Mouse (Mus musculus) layer of hippocampus, adult 2 months (tissue): ENCODE measurements at regions not wholly inside any gene's neighbourhood (a gene's known extent, or its start where the extent isn't known, plus 50 kb on each side); places are given as distances from the start of the nearest gene placed in this dataset.
"Not testable (repeated sequence)": the region's sequence is repeated elsewhere in the genome, so short reads cannot be mapped to it uniquely, and the experiment has no call there.

Experiments used
- DNase-seq, 2 experiments: peaks; one replicate each; pipeline ENCODE4 v3.0.0; 2022; ENCODE audit warnings: low spot score in 2 of 2
- H3K27ac ChIP-seq: fragments of 200-600 bp; 2 replicates; pipeline ENCODE4 v1.8.1; 2022
- H3K4me3 ChIP-seq: fragments of 200-600 bp; 2 replicates; pipeline ENCODE4 v1.8.1; 2022; ENCODE audit warnings: mild to moderate bottlenecking
- CTCF ChIP-seq: fragments of 200-600 bp; conservative IDR thresholded peaks from 2 replicates; pipeline ENCODE4 v1.8.1; 2022; ENCODE audit warnings: antibody characterized with exemption, mild to moderate bottlenecking, moderate library complexity

DNA sequence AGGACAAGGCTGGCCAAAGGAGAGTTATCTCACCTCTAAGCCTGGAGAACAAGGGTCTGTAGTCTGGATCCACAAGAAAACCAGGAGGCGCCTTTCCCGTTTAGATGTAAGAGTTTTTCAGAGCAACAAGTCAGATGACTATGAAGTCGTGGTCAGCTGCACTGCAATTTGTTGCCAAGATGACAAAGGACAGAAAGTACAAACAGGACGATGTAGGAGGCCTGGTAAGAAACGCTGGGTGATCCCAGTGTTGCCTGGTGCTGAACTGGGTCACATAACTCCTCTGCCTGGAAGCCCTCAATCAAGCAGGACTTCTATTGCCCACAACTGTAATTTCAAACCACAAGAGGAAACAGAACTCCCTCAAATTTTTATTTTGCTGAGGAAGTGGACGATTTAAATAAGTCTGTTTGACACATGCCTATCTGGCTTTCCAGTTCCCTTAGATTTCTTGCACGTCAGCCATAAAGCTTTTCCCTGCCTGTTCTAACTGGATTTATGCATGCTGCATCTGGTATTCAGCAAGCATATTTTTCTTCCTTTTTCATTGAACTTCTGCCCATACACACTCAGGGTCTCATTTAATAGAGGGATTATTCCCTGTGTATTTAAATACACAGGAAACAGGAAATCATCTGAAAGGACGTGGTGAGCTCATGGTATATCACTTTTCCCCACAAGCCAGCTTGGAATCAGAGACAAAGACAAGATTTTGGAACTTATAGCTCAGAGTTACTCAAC is 113.5 kb upstream of the Ahi1 start:
- Histone ChIP-seq H3K4me3 (no peak overlapping the region), H3K27ac (no peak overlapping the region)
- DNase-seq: no peak
- TF ChIP-seq CTCF: no peak

DNA sequence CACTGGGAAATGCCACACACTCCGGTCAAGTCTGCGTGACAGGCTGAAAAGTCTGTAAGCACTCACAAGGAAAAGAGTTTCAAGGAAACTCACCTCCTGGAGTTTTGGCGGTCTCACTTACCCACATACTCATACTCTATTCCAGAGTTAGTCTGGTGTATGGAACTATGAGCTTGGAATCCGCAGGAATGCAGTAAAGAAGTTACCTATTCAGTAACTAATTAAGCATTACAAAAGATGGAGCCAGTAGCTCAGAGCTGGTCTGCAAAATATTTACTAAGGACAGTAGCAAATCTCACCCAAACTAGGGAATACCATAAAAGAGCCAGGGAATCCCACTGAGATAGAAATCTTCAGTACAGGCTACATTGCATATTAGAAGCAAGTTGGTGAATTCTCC is 111.9 kb upstream of the Pde7b start:
- not testable (repeated sequence) for H3K27ac ChIP-seq, H3K4me3 ChIP-seq, DNase-seq

DNA sequence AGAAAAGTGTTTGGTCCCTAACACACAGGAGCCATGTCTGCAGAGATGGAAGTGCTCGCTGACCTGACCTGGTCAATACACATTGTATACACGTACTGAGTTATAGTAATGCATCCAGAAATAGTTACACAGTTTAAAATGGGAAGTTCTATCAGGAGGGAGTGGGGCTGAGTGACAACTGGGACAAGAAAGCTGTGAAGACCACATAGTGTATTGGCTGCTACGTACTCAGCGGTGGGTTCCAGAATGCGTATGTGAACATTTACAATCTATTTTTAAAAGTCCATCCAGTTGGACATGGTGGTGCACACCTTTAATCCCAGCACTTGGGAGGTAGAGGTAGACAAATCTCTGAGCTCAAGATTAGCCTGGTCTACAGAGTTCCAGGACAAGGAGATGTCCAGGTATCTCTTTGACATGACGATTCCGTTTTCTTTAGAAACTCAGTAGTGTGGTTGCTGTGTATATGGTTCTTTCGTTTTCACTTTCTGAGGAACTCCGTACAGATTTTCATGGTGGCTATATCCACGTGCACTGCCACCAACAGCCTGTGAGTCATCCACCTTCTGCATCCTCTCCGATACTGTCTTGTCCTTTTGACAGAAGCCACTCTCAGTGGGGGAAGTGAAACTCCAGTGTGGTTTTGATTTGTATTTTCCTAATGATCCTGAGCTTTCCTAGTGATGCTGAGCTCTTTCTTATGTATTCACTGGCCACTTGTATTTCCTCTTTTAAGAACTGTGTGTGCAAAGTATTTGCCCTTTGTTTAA is 110.1 kb upstream of the Pde7b start:
- Histone ChIP-seq H3K27ac (no peak overlapping the region), H3K4me3 (no peak overlapping the region)
- no peak for TF ChIP-seq CTCF
- no peak for DNase-seq

DNA sequence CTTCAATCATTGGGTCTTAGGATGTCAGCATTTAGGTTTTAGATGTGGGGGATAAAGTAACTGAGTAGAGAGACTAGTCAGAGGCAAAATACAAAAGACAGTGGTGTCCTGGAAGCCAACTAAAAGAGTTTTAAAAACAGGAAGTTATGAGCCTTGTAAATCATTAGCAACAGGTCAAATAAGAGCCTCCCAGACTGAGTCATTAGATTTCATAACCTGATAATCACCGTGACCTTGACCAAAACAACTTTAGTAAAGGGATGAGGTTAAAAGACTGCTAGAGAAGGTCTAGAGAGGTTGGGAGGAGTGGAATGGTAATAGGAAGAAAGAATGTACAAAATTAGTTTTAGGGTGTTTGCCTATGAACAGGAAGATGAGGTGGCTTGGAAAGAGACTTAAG is 103.4 kb upstream of the Pde7b start:
- no peak overlapping the region for H3K4me3 ChIP-seq
- no peak for DNase-seq
- no peak for TF ChIP-seq CTCF
- H3K27ac ChIP-seq: no peak overlapping the region

DNA sequence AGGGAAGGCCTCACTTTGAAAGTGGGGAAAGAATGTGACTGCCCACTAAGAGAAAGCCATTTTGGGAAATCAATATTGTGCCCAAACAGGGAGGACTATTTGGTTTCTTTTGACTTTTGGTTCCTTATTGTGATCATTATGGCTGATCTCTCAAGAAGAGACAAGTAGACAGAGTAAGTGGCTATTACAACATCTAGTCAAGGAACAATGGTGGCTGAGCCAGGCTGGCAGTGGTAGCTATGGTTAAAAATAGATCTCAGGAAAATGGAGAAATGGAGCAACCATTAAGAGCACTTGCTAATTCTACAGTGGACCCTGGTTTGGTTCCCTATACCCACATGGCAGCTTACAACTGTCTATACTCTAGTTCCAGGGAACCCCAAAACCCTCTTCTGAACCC is 102.6 kb upstream of the Pde7b start:
- DNase-seq: no peak
- H3K27ac ChIP-seq: no peak overlapping the region
- TF ChIP-seq CTCF: no peak
- no peak overlapping the region for H3K4me3 ChIP-seq

DNA sequence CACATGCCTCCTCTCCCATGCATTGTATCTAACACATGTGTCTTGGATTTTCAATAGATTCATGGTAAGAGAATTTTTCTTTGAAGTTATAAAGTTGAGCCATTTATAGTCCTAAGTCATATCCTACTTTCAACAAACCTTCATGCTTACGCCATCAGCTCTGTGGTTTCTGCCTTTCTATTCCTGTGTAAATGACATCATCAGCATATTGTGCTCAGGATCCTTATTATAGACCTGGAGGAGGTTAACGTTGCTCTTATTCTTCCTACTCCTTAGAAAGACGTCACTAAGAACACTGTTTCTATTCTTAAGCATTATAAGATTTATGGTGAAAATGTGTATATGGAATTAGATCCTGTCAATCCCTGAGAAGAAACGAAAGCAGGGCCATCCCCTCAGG is 93.7 kb upstream of the Pde7b start:
- no peak for TF ChIP-seq CTCF
- no peak overlapping the region for H3K27ac ChIP-seq
- DNase-seq: no peak
- no peak overlapping the region for H3K4me3 ChIP-seq

DNA sequence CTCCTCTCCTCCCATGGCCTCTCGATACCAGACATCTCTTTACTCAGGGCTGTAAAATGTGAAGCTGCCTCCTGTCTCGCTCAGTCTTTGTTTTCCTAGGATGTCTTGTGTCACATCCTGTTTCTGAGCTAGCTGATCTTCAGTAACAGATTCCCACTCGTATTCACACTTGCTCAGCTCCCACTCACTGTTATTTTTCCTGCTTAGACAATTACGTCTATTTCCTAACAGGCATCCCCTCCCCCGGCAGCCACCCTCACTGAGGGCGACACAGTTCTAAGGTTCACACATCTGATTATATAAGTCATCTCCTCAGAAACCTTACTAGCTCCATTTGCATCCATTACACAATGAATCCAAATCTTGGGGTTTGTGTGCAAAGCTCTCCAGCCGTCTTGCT is 74.9 kb upstream of the Pde7b start:
- no peak overlapping the region for H3K4me3 ChIP-seq
- H3K27ac ChIP-seq: no peak overlapping the region
- TF ChIP-seq CTCF: no peak
- peak in 1 of 2 experiments; percentile 8 for DNase-seq

DNA sequence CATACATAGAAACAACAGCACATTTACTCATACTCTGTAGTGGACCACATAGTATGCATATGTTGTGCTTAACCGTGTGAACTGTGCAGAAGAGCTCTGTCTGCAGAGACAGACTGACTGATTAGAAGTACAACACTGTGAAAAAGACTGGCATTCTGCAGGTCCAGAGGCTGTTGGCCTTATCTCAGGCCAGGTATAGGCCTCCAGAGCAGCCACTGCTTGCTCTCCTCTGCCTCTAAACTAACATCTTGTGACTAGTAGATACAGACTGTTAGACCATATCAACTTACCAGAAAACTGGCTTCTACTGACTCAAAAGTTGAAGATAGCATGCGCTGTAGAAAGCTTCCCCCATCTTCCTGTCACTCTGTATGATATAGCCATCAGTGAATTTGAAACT is 73.5 kb upstream of the Pde7b start:
- TF ChIP-seq CTCF: no peak
- Histone ChIP-seq H3K4me3 (no peak overlapping the region), H3K27ac (no peak overlapping the region)
- no peak for DNase-seq

DNA sequence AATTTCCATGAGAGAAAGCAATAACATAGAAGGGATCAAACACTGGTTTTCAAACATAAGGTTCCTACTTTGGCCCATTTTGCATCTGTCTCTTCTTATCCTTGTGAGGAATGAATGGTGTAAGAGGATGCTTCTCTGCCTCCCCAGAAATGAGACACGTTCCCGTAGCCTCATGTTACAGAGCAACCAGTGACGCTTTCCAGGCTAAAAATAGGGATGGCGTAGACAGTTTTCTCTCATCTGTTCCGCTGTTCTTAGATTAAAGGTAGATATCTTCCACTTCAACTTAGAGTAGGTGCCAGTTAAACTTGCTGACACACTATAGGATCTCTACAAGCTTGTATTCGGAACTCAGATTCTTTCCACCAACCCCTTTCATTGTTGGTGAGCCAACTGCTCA is 69.1 kb upstream of the Pde7b start:
- no peak overlapping the region for H3K4me3 ChIP-seq
- TF ChIP-seq CTCF: no peak
- H3K27ac ChIP-seq: no peak overlapping the region
- no peak for DNase-seq

DNA sequence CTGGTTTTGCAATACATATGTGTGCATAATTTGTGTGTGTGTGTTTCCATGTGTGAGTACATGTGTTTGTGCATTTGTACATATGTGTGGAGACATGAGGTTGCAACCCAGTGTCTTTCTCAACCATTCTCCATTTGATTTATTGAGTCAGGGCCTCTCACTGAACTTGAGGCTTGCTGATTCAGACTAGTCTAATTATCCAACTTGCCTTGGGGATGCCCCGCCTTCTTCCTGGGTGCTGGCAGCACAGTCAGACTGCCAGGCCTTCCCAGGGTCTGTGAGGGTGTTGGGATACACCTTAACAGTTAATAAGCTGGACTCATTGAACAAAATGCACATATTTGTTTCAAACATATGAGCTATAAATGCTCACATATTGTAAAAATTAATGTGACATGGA is 56.1 kb upstream of the Pde7b start:
- no peak for DNase-seq
- Histone ChIP-seq H3K27ac (no peak overlapping the region), H3K4me3 (no peak overlapping the region)
- no peak for TF ChIP-seq CTCF

DNA sequence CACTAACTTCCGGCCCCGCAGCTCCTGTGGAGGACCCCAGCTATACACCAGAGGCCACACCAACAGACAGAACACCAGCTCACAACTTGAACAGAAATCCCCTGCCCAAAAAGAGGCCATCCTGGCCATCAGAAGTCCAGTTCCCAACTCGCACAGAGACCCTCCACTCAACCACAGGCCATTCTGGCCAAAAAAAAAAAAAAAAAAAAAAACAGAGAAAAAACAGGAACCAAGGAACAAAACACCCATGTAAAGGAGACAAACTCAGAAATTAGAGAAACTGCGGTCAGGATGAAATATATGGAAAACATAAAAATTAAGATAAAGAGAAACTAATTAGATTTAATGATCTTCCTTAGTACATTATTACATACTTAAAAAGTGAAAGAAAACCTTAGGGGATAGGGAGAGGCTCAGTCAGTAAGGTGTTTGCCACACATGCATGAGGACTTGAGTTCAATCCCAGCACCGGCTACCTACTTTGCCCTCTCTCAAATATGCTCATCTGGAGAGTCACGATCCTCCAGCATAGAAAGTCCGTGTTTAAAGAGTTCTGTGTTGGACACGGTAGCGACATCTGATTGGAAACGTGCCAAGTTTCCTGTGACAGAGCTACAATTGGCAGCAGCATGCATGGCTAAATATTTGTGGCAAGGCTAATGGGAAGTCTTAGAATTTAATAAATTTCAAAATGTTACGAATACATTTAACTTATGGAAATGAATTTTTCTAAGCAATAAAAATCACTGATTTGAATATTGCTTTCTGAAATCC is 51.9 kb upstream of the Pde7b start:
- no peak overlapping the region for H3K27ac ChIP-seq
- no peak for TF ChIP-seq CTCF
- no peak for DNase-seq
- H3K4me3 ChIP-seq: no peak overlapping the region

DNA sequence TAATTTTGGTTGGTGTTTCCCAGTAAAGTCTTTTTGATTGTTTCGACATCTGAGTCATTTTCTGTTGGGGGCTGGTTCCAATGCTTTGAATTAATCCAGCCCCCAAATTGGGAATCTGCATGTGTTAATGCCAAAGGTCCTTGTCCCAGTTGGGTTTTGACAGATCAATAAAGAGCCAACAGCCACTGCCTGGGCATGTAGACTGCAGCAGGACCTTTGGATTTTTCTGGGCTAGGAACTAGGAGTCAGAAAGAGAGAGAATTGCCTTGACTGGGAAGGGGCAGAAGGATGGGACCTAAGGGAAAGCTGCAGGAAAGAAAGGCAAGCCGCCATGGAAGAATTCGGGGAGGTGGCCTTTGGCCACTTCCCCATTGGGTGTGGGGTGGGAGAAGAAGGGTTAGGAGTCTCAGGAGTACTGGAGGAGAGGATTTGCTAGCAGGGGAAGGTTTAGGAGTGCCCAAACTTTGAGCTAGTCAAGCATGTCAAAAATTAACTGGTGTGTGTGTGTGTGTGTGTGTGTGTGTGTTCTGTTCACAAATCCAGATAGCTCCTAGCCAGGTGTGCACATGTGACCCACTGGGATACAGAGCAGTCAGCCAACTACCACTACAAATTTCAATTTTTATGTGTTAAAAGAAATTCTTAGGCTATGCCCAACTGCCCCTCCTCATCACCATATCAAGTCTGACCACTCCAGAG is 51.0 kb upstream of the Pde7b start:
- no peak overlapping the region for H3K27ac ChIP-seq
- TF ChIP-seq CTCF: no peak
- H3K4me3 ChIP-seq: no peak overlapping the region
- DNase-seq: no peak
